Mouse (Mus musculus) urinary bladder, postnatal 14 days (tissue): ENCODE results near the gene Gm15319.
A peak's percentile ranks its signal among the peaks of the same experiment; 100 is the strongest.
"Not testable (repeated sequence)": the region's sequence is repeated elsewhere in the genome, so short reads cannot be mapped to it uniquely, and the experiment has no call there.

Experiments used
- DNase-seq: peaks from one replicate; pipeline ENCODE4 v3.0.0; 2021; ENCODE audit warnings: low spot score

Gene Gm15319

GRCm38 (mm10) chr8:20363110-20363509 lies at the start of gene Gm15319:
Gm15319 (minus strand) TSS chr8:20363210.
- DNase-seq = not testable (repeated sequence)

GRCm38 (mm10) chr8:20410355-20410754 lies 47.3 kb upstream of the Gm15319 start:
- DNase-seq = not testable (repeated sequence)

- DNase-seq = peak; percentile 22
Measured at GRCm38 (mm10) chr8:20408441-20409030, 45.5 kb upstream of the Gm15319 start.

- peak; percentile 6 for DNase-seq
Measured at GRCm38 (mm10) chr8:20389363-20389739, 26.3 kb upstream of the Gm15319 start.

- DNase-seq = peak; percentile 46
Measured at GRCm38 (mm10) chr8:20388706-20389362, 25.8 kb upstream of the Gm15319 start.

GRCm38 (mm10) chr8:20387121-20387794 lies 24.2 kb upstream of the Gm15319 start:
- peak; percentile 40 for DNase-seq

- not testable (repeated sequence) for DNase-seq
Measured at GRCm38 (mm10) chr8:20384990-20385389, 22.0 kb upstream of the Gm15319 start.

- DNase-seq = peak; percentile 14
Measured at GRCm38 (mm10) chr8:20384131-20384530, 21.1 kb upstream of the Gm15319 start.

GRCm38 (mm10) chr8:20382146-20382545 lies 19.1 kb upstream of the Gm15319 start:
- not testable (repeated sequence) for DNase-seq

GRCm38 (mm10) chr8:20381637-20382036 lies 18.6 kb upstream of the Gm15319 start:
- DNase-seq = not testable (repeated sequence)

GRCm38 (mm10) chr8:20381239-20381620 lies 18.2 kb upstream of the Gm15319 start:
- DNase-seq = not testable (repeated sequence)

- peak; percentile 9 for DNase-seq
Measured at GRCm38 (mm10) chr8:20380590-20381238, 17.7 kb upstream of the Gm15319 start.

GRCm38 (mm10) chr8:20379650-20380436 lies 16.8 kb upstream of the Gm15319 start:
- DNase-seq = peak; percentile 12

- DNase-seq = peak; percentile 40
Measured at GRCm38 (mm10) chr8:20378786-20379649, 16.0 kb upstream of the Gm15319 start.

- peak; percentile 27 for DNase-seq
Measured at GRCm38 (mm10) chr8:20378353-20378752, 15.3 kb upstream of the Gm15319 start.

GRCm38 (mm10) chr8:20375698-20376097 lies 12.7 kb upstream of the Gm15319 start:
- DNase-seq = not testable (repeated sequence)

GRCm38 (mm10) chr8:20356386-20356785 lies 6.6 kb downstream of the Gm15319 start:
- DNase-seq = not testable (repeated sequence)

GRCm38 (mm10) chr8:20353579-20353978 lies 9.4 kb downstream of the Gm15319 start:
- not testable (repeated sequence) for DNase-seq

GRCm38 (mm10) chr8:20302759-20303158 lies 60.3 kb downstream of the Gm15319 start:
- not testable (repeated sequence) for DNase-seq

- DNase-seq = not testable (repeated sequence)
Measured at GRCm38 (mm10) chr8:20300042-20300441, 63.0 kb downstream of the Gm15319 start.
